In genomic region chr11:55120821-55121271, GRCm38 (mm10) we compare ENCODE assay signal across 9 mouse cellular contexts. TPM values are rescaled to one million over a fixed set of nuclear protein-coding genes. Genes with fewer than 3 reads are reported as not detected.
DNase-seq lines count a peak whose midpoint lies in the region; ATAC-seq and TF ChIP-seq lines count a peak whose summit lies in the region.
"Had no signal": no experiment of that assay in that cellular context is flagged by ENCODE, and none has a peak within 500 bp of the region (broad histone marks: within the 10 kb centered on the region; RNA-seq: fewer than 3 reads in every experiment).

No protein-coding gene starts in this region.

- intact Hi-C loops in left cerebral cortex, adult 2 months (cut with DNase I) = no loop called here
- intact Hi-C loops in left cerebral cortex, postnatal 4 days (cut with DNase I) = no loop called here
- intact Hi-C loops in heart, postnatal 36 days (cut with DNase I) = no loop called here

- TF ChIP-seq CTCF in left cerebral cortex, adult 2 months (IDR thresholded peaks at IDR 0.05) = no peak

- H3K36me3 ChIP-seq in limb, embryonic 15.5 days = no peaks in the 10 kb centered on the region
- no peaks in the 10 kb centered on the region for H3K36me3 ChIP-seq in splenic B cell, adult 2 months (ENCODE audit: control insufficient read depth, insufficient read depth, low read length, poor library complexity, severe bottlenecking)
- no peaks in the 10 kb centered on the region for H3K36me3 ChIP-seq in forebrain, embryonic 10.5 days (replicated peaks)

- no peak for DNase-seq in left cerebral cortex, adult 2 months (ENCODE audit: extremely low spot score in 1 of 2, low spot score in 2 of 2)
- no peak for DNase-seq in left cerebral cortex, postnatal 4 days
- DNase-seq in ZHBTc4 (ENCODE audit: low read depth, low spot score) (peak; percentile 53), MN1 (ENCODE audit: low spot score) (no peak)
- peak; percentile 36 for DNase-seq in splenic B cell, adult 2 months (ENCODE audit: low read depth, low spot score)
- DNase-seq in forebrain, embryonic 10.5 days (ENCODE audit: extremely low spot score, low spot score) = no peak
- no peak for DNase-seq in heart, postnatal 36 days

- ATAC-seq in limb, embryonic 15.5 days (ENCODE audit: insufficient number of reproducible peaks, low FRiP score, low TSS enrichment, low read depth) = no peak

- H3K9me3 ChIP-seq in limb, embryonic 15.5 days = no peaks in the 10 kb centered on the region
- peaks cover 5% of the 10 kb centered on the region; the same call in 1 of the 2 replicates for H3K9me3 ChIP-seq in forebrain, embryonic 10.5 days

- H3K9ac ChIP-seq in limb, embryonic 15.5 days = no peak overlapping the region

- H3K27ac ChIP-seq in left cerebral cortex, adult 2 months = peak overlapping the region; percentile 40; the same call in 1 of the 2 replicates
- peak overlapping the region; percentile 27; the same call in 1 of the 2 replicates for H3K27ac ChIP-seq in limb, embryonic 15.5 days
- H3K27ac ChIP-seq in forebrain, embryonic 10.5 days = no peak overlapping the region

- H3K27me3 ChIP-seq in limb, embryonic 15.5 days = no peaks in the 10 kb centered on the region
- H3K27me3 ChIP-seq in splenic B cell, adult 2 months (ENCODE audit: control insufficient read depth, insufficient read depth, low read length, poor library complexity, severe bottlenecking) = no peaks in the 10 kb centered on the region
- no peaks in the 10 kb centered on the region for H3K27me3 ChIP-seq in forebrain, embryonic 10.5 days (ENCODE audit: poor library complexity, severe bottlenecking)

- H3K4me2 ChIP-seq in limb, embryonic 15.5 days = no peak overlapping the region

- 64% methylated on average over 8 of the region's 8 CpGs for WGBS in limb, embryonic 15.5 days
- 84% methylated on average over 8 of the region's 8 CpGs for WGBS in forebrain, embryonic 10.5 days

- peaks cover 6% of the 10 kb centered on the region; the same call in 1 of the 2 replicates for H3K4me1 ChIP-seq in limb, embryonic 15.5 days
- H3K4me1 ChIP-seq in forebrain, embryonic 10.5 days = no peaks in the 10 kb centered on the region

- no peak overlapping the region for H3K4me3 ChIP-seq in left cerebral cortex, adult 2 months
- H3K4me3 ChIP-seq in limb, embryonic 15.5 days = no peak overlapping the region
- no peak overlapping the region for H3K4me3 ChIP-seq in forebrain, embryonic 10.5 days

RNA-seq across cellular contexts. Expression of gene Gm2a, which starts 22.9 kb away (rescaled TPM):
- total RNA-seq in left cerebral cortex, adult 2 months (2021) = 10 to 100 TPM; 30.6 to 30.7 TPM
- total RNA-seq in left cerebral cortex, postnatal 4 days (2021) = 10 to 100 TPM; 31.0 to 32.2 TPM
- 38.9 and 43.1 TPM in 2 replicates for polyA plus RNA-seq in limb, embryonic 15.5 days (2015; fragmentation: Nextera tagmentation; extraction: Ambion mirVana)
- 7.2 and 7.8 TPM in 2 replicates for polyA plus RNA-seq in forebrain, embryonic 10.5 days (2016; fragmentation: Nextera tagmentation; extraction: Ambion mirVana)
- total RNA-seq in heart, postnatal 36 days (2021) = 10 to 100 TPM; 10.8 to 11.8 TPM

RNA-seq across cellular contexts. Expression of gene Slc36a3, which starts 30.7 kb away (rescaled TPM):
- total RNA-seq in left cerebral cortex, adult 2 months (2021) = not detected
- total RNA-seq in left cerebral cortex, postnatal 4 days (2021) = not detected
- polyA plus RNA-seq in limb, embryonic 15.5 days (2015; fragmentation: Nextera tagmentation; extraction: Ambion mirVana) = not detected in 2 replicates
- polyA plus RNA-seq in forebrain, embryonic 10.5 days (2016; fragmentation: Nextera tagmentation; extraction: Ambion mirVana) = not detected in 2 replicates
- not detected for total RNA-seq in heart, postnatal 36 days (2021)
- polyA plus RNA-seq: hindbrain, embryonic 11.5 days had no signal

RNA-seq across cellular contexts. Expression of gene Ccdc69, which starts 42.9 kb away (rescaled TPM):
- total RNA-seq in left cerebral cortex, adult 2 months (2021) = under 1 TPM in 1 of 2 experiments, not detected in 1; 0.32 TPM
- total RNA-seq in left cerebral cortex, postnatal 4 days (2021) = not detected
- 1.7 and 3.8 TPM in 2 replicates for polyA plus RNA-seq in limb, embryonic 15.5 days (2015; fragmentation: Nextera tagmentation; extraction: Ambion mirVana)
- polyA plus RNA-seq in forebrain, embryonic 10.5 days (2016; fragmentation: Nextera tagmentation; extraction: Ambion mirVana) = 0.25 and 0.73 TPM in 2 replicates
- total RNA-seq in heart, postnatal 36 days (2021) = 1 to 10 TPM; 7.6 to 8.0 TPM

Comparison
In these comparisons a context has a peak if more than half of its experiments do, and no peak if none do; other contexts are left out.
1. DNase-seq: peak in ZHBTc4 (single experiment) and splenic B cell, adult 2 months (single experiment); none in left cerebral cortex, adult 2 months (0 of 2), left cerebral cortex, postnatal 4 days (single experiment), MN1 (single experiment), forebrain, embryonic 10.5 days (single experiment) and heart, postnatal 36 days (0 of 2).
2. RNA of gene Ccdc69, which starts 42.9 kb away (total RNA-seq): 7.6 to 8.0 TPM in heart, postnatal 36 days; 0.32 TPM in left cerebral cortex, adult 2 months and not detected in left cerebral cortex, postnatal 4 days; every median in the first group is over 4 times any median in the second.